Mouse (Mus musculus) R1 (cell line): ENCODE results near the gene Map10.

Source experiments
- DNase-seq: peaks from one replicate; pipeline ENCODE4 v3.0.0-alpha.2; 2018; ENCODE audit warnings: low read depth, low spot score

Gene Map10

GRCm38 (mm10) chr8:125670420-125670819, 802 bp downstream of the Map10 start:
- DNase-seq, result no peak

- no peak for DNase-seq
Measured at GRCm38 (mm10) chr8:125670906-125671305, 1.3 kb downstream of the Map10 start.

- no peak for DNase-seq
Measured at GRCm38 (mm10) chr8:125671371-125671770, 1.8 kb downstream of the Map10 start.

GRCm38 (mm10) chr8:125675796-125676195, 6.2 kb downstream of the Map10 start:
- DNase-seq, result no peak

- DNase-seq, result no peak
Measured at GRCm38 (mm10) chr8:125677484-125677883, 7.9 kb downstream of the Map10 start.

GRCm38 (mm10) chr8:125678854-125679648, 9.4 kb downstream of the Map10 start:
- DNase-seq, result no peak

GRCm38 (mm10) chr8:125680851-125681408, 11.3 kb downstream of the Map10 start:
- DNase-seq, result no peak

- DNase-seq, result no peak
Measured at GRCm38 (mm10) chr8:125685216-125685760, 15.7 kb downstream of the Map10 start.

- no peak for DNase-seq
Measured at GRCm38 (mm10) chr8:125686221-125686865, 16.7 kb downstream of the Map10 start.

- no peak for DNase-seq
Measured at GRCm38 (mm10) chr8:125690166-125690915, 20.7 kb downstream of the Map10 start.

- no peak for DNase-seq
Measured at GRCm38 (mm10) chr8:125690961-125691360, 21.3 kb downstream of the Map10 start.

- DNase-seq, result no peak
Measured at GRCm38 (mm10) chr8:125692447-125692846, 22.8 kb downstream of the Map10 start.

- DNase-seq, result peak; percentile 94
Measured at GRCm38 (mm10) chr8:125693197-125693596, 23.6 kb downstream of the Map10 start.

GRCm38 (mm10) chr8:125695951-125696350, 26.3 kb downstream of the Map10 start:
- peak; percentile 58 for DNase-seq

- peak; percentile 98 for DNase-seq
Measured at GRCm38 (mm10) chr8:125699391-125700025, 29.9 kb downstream of the Map10 start.

GRCm38 (mm10) chr8:125700407-125700806, 30.8 kb downstream of the Map10 start:
- DNase-seq, result peak; percentile 93

GRCm38 (mm10) chr8:125702868-125703473, 33.4 kb downstream of the Map10 start:
- no peak for DNase-seq

- peak; percentile 85 for DNase-seq
Measured at GRCm38 (mm10) chr8:125704434-125704833, 34.8 kb downstream of the Map10 start.

- DNase-seq, result no peak
Measured at GRCm38 (mm10) chr8:125705816-125706215, 36.2 kb downstream of the Map10 start.

- DNase-seq, result no peak
Measured at GRCm38 (mm10) chr8:125709171-125709570, 39.6 kb downstream of the Map10 start.

GRCm38 (mm10) chr8:125711514-125711913, 41.9 kb downstream of the Map10 start:
- DNase-seq, result no peak
